In the genomic region with DNA sequence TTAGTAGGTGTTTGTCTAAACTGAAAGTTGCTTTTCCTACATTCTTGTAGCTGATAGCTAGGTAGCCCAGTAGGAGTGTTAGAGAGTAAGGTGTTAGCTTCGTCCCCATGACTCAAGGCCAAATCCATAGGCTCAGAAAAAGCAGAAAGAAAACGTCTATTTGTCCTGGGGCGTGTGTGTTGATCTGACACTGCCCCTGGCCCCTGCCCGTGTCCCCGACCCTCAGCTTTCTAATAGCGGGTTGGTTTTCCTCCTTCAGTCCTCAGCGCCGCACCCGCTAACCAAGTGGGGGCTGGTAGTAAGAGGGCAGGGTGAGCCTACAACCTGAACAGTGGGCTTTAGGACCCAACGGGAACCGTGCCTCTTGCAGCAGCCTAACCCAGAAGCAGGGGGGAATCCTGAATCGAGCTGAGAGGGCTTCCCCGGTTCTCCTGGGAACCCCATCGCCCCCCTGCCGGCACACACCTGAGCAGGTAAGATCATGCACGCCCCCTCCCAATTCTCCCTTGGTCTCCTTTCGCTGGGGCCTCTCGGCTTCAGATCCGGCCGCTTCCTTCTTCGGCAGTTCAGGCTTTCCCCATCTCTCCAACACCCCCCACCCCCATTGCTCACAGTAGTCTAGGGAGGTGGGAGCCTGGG, we compare ENCODE assay signal across 8 mouse cellular contexts. TPM values are rescaled to one million over a fixed set of nuclear protein-coding genes. Genes with fewer than 3 reads are reported as not detected.
A peak's percentile ranks its signal among the peaks of the same experiment; 100 is the strongest.
DNase-seq lines count a peak whose midpoint lies in the region; ATAC-seq and TF ChIP-seq lines count a peak whose summit lies in the region.

Gene Rara, plus strand, starts transcription at position 381 of the 639 bp plus-strand sequence.

- peak within 1 kb of the TSS; percentile 54 to 56; a peak in 3 of 4 replicates for H3K4me3 ChIP-seq in ES-E14 (ENCODE audit: insufficient read depth in 1 of 2, low read depth in 1 of 2, low read length in 2 of 2, poor library complexity in 1 of 2, severe bottlenecking in 1 of 2)
- peak within 1 kb of the TSS; percentile 62 for H3K4me3 ChIP-seq in limb, embryonic 10.5 days
- H3K4me3 ChIP-seq in neural tube, embryonic 11.5 days (ENCODE audit: low read depth, low read length): peak within 1 kb of the TSS; percentile 59

- ATAC-seq in neural tube, embryonic 11.5 days (ENCODE audit: insufficient read depth, low FRiP score, low TSS enrichment): no peak

- in situ Hi-C loops in ES-E14 (cut with MboI; ENCODE audit: low sequenced_read_pairs in 2 of 2, unreplicated experiment in 2 of 2): loop anchor here in 1 of 2 experiments (5.0 kb wide), 1 partner anchor 45 kb away; no protein-coding TSS in a partner anchor

- H3K4me1 ChIP-seq in ES-E14 (ENCODE audit: control insufficient read depth in 2 of 2, insufficient read depth in 2 of 2, low read length in 2 of 2, poor library complexity in 1 of 2): peaks cover 13 to 52% of the 10 kb centered on the region in 2 experiments
- H3K4me1 ChIP-seq in limb, embryonic 10.5 days: peaks cover 100% of the 10 kb centered on the region
- peaks cover 75% of the 10 kb centered on the region for H3K4me1 ChIP-seq in neural tube, embryonic 11.5 days (ENCODE audit: control insufficient read depth, insufficient read depth, low read length)

- H3K27me3 ChIP-seq in limb, embryonic 10.5 days (ENCODE audit: low read depth, poor library complexity, severe bottlenecking): no peaks in the 10 kb centered on the region
- no peaks in the 10 kb centered on the region for H3K27me3 ChIP-seq in neural tube, embryonic 11.5 days (ENCODE audit: control insufficient read depth, insufficient read depth, low read length)

- intact Hi-C loops in gastrocnemius, postnatal 36 days (cut with DNase I): loop anchor here (5.0 to 10.0 kb wide), 3 partner anchors 107 to 220 kb away; no protein-coding TSS in a partner anchor
- intact Hi-C loops in heart, postnatal 25 days (cut with DNase I): loop anchor here (5.0 kb wide), 1 partner anchor 225 kb away; no protein-coding TSS in a partner anchor

- peak within 1 kb of the TSS; percentile 88 for H3K4me2 ChIP-seq in neural tube, embryonic 11.5 days (ENCODE audit: low read depth)

- no peaks in the 10 kb centered on the region for H3K9me3 ChIP-seq in ES-E14 (ENCODE audit: control insufficient read depth, insufficient read depth, low read depth, low read length)
- no peaks in the 10 kb centered on the region for H3K9me3 ChIP-seq in limb, embryonic 10.5 days (replicated peaks)
- H3K9me3 ChIP-seq in neural tube, embryonic 11.5 days (ENCODE audit: control insufficient read depth, low read length): no peaks in the 10 kb centered on the region

- no peak for DNase-seq in gastrocnemius, adult 18-20 months (ENCODE audit: low spot score)
- DNase-seq in gastrocnemius, postnatal 36 days: no peak
- DNase-seq in ES-E14 (ENCODE audit: low read depth, low spot score): no peak
- peak; percentile 82 for DNase-seq in embryo, embryonic 11 days
- no peak for DNase-seq in heart, postnatal 25 days (ENCODE audit: low spot score)
- DNase-seq in limb, embryonic 10.5 days (ENCODE audit: low spot score): peak; percentile 79
- DNase-seq in neural tube, embryonic 11.5 days (ENCODE audit: low spot score): peak; percentile 47
- DNase-seq in right cerebral cortex, postnatal 4 days: no peak

- peak within 1 kb of the TSS; percentile 49 for H3K9ac ChIP-seq in ES-E14 (ENCODE audit: insufficient read depth, low read depth, low read length, poor library complexity, severe bottlenecking)
- peak within 1 kb of the TSS; percentile 76 for H3K9ac ChIP-seq in neural tube, embryonic 11.5 days (ENCODE audit: low read length)

- 6% methylated on average over 21 of the region's 21 CpGs for WGBS in limb, embryonic 10.5 days
- WGBS in neural tube, embryonic 11.5 days: 9% methylated on average over 21 of the region's 21 CpGs

- H3K27ac ChIP-seq in ES-E14 (ENCODE audit: insufficient read depth, low read depth, low read length, poor library complexity, severe bottlenecking): no peak within 1 kb of the TSS
- H3K27ac ChIP-seq in limb, embryonic 10.5 days: peak within 1 kb of the TSS; percentile 93
- no peak within 1 kb of the TSS for H3K27ac ChIP-seq in neural tube, embryonic 11.5 days (ENCODE audit: low read depth, low read length)

- H3K36me3 ChIP-seq in ES-E14 (ENCODE audit: control insufficient read depth, insufficient read depth, low read length, poor library complexity, severe bottlenecking): peaks cover 7% of the 10 kb centered on the region
- peaks cover 7% of the 10 kb centered on the region for H3K36me3 ChIP-seq in limb, embryonic 10.5 days
- no peaks in the 10 kb centered on the region for H3K36me3 ChIP-seq in neural tube, embryonic 11.5 days (ENCODE audit: control insufficient read depth, insufficient read depth, low read length)

TF ChIP-seq in ES-E14, 5 proteins besides CTCF, POLR2A, EP300 and RAD21:
- TF ChIP-seq MAFK (IDR thresholded peaks at IDR 0.05; ENCODE audit: insufficient read depth, low read depth, low read length): no peak

RNA-seq across cellular contexts. Expression of gene Rara, which starts in this region (rescaled TPM):
- 10 to 100 TPM; 12.9 to 13.2 TPM for total RNA-seq in gastrocnemius, adult 18-20 months (2021)
- 10 to 100 TPM in 1 of 2 experiments, 1 to 10 TPM in 1; 8.7 to 13.2 TPM for total RNA-seq in gastrocnemius, postnatal 36 days (2021)
- 25.8 and 30.1 TPM in 2 replicates for total RNA-seq in ES-E14 (2012; rRNA removed)
- total RNA-seq in heart, postnatal 25 days (2021): 10 to 100 TPM; 11.8 TPM
- 38.4 and 43.7 TPM in 2 replicates for polyA plus RNA-seq in limb, embryonic 10.5 days (2016; fragmentation: Nextera tagmentation; extraction: Ambion mirVana)
- polyA plus RNA-seq in neural tube, embryonic 11.5 days (2014; fragmentation: Nextera tagmentation; extraction: Ambion mirVana): 73.2 and 75.1 TPM in 2 replicates

Comparison
In these comparisons a context has a peak if more than half of its experiments do, and no peak if none do; other contexts are left out.
1. DNase-seq: peak in embryo, embryonic 11 days (single experiment), limb, embryonic 10.5 days (single experiment) and neural tube, embryonic 11.5 days (single experiment); none in gastrocnemius, adult 18-20 months (single experiment), gastrocnemius, postnatal 36 days (0 of 2), ES-E14 (single experiment), heart, postnatal 25 days (single experiment) and right cerebral cortex, postnatal 4 days (single experiment).
2. Peak in every context shown above with its lines, with median percentiles within 50 percentile points of each other: H3K4me3 ChIP-seq.